Mouse (Mus musculus): ENCODE data around the gene Naaladl1.

DNA sequence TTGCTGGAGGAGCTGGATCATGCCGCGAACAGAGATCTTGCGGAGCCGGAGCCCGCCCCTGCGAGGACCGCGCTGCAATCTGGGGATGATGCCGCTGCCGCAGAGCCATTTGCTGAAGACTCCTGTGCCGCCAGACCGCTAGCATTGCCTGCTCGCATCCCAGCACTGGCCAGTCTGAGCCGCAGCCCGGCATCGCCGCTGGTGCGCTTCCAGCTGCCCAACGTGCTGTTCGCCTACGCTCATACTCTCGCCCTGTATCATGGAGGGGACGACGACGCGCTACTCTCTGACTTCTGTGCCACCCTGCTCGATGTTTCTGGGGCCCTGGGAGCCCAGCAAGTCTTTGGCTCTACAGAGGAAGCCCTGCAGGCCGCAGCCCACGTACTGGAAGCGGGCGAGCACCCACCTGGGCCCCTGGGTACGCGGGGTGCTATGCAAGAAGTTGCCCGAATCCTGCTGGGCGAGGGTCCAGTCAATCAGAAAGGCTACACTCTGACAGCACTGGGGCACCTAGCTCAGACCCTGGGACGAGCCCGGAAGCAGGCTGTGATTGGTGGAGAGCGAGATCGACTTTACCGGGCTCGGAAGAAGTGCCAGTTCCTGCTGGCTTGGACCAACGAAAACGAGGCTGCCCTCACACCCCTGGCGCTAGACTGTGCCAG, 43.8 kb upstream of the Naaladl1 start:
- TF ChIP-seq ZC3H11A (IDR thresholded peaks at IDR 0.05; ENCODE audit: borderline replicate concordance, low read depth, low read length) (no peak), HCFC1 (IDR thresholded peaks at IDR 0.05; ENCODE audit: borderline replicate concordance, insufficient read depth, low read length) (no peak), MAFK (IDR thresholded peaks at IDR 0.05; ENCODE audit: insufficient read depth, low read depth, low read length) (no peak)
